Mouse (Mus musculus) myocyte (in vitro differentiated cells): ENCODE measurements around the gene Tenm4. TPM values are rescaled to one million over a fixed set of nuclear protein-coding genes. Genes with fewer than 3 reads are reported as not detected.

Experiments
- H3K27me3 ChIP-seq: one replicate; pipeline ENCODE4 v1.6.1; 2011; ENCODE audit not compliant: control insufficient read depth, insufficient read depth, insufficient read length
- H3K36me3 ChIP-seq: one replicate; pipeline ENCODE4 v1.6.1; 2011; ENCODE audit not compliant: control insufficient read depth, insufficient read depth
- H3K4me2 ChIP-seq: one replicate; pipeline ENCODE4 v1.6.1; 2011; ENCODE audit warnings: low read depth, control low read depth
- H3K4me3 ChIP-seq: one replicate; pipeline ENCODE4 v1.5.1; 2011; ENCODE audit warnings: mild to moderate bottlenecking, control low read depth, moderate library complexity
- H3K79me2 ChIP-seq: one replicate; pipeline ENCODE4 v1.6.1; 2011; ENCODE audit not compliant: control insufficient read depth, insufficient read depth
- H3ac ChIP-seq: one replicate; pipeline ENCODE4 v1.6.1; 2011; ENCODE audit not compliant: control insufficient read depth, insufficient read length
- CEBPB ChIP-seq: IDR thresholded peaks from 2 replicates; pipeline ENCODE4 v1.6.1; 2011; ENCODE audit warnings: mild to moderate bottlenecking, moderate library complexity; ENCODE audit not compliant: poor library complexity, insufficient read depth, severe bottlenecking
- E2F4 ChIP-seq: IDR thresholded peaks from one replicate; pipeline ENCODE4 v1.6.1; 2011; ENCODE audit warnings: mild to moderate bottlenecking, control low read depth, moderate library complexity; ENCODE audit not compliant: insufficient read depth
- MAX ChIP-seq: IDR thresholded peaks from one replicate; pipeline ENCODE4 v1.6.1; 2011; ENCODE audit warnings: low read depth, mild to moderate bottlenecking, control low read depth
- MYOD1 ChIP-seq, 3 experiments: IDR thresholded peaks; one replicate each; pipeline ENCODE4 v1.6.1; 2011; ENCODE audit warnings: control low read depth in 2 of 3, low read depth in 2 of 3, mild to moderate bottlenecking in 2 of 3, moderate library complexity in 1 of 3; ENCODE audit not compliant: insufficient read length in 2 of 3, control insufficient read depth in 1 of 3
- MYOG ChIP-seq, 3 experiments: IDR thresholded peaks; one replicate each; pipeline ENCODE4 v1.6.1; 2011; ENCODE audit warnings: control low read depth in 2 of 3, low read depth in 2 of 3, mild to moderate bottlenecking in 2 of 3; ENCODE audit not compliant: insufficient read length in 2 of 3, control insufficient read depth in 1 of 3, insufficient read depth in 1 of 3
- POLR2A ChIP-seq: IDR thresholded peaks from one replicate; pipeline ENCODE4 v1.6.1; 2011; ENCODE audit warnings: low read depth, mild to moderate bottlenecking, control low read depth, moderate library complexity; ENCODE audit not compliant: insufficient read length
- POLR2AphosphoS2 ChIP-seq: IDR thresholded peaks from one replicate; pipeline ENCODE4 v1.6.1; 2011; ENCODE audit warnings: low read depth, control low read depth; ENCODE audit not compliant: insufficient read length
- REST ChIP-seq: IDR thresholded peaks from one replicate; pipeline ENCODE4 v1.6.1; 2011; ENCODE audit warnings: mild to moderate bottlenecking, control low read depth, moderate library complexity; ENCODE audit not compliant: insufficient read depth, insufficient read length
- SRF ChIP-seq: IDR thresholded peaks from one replicate; pipeline ENCODE4 v1.6.1; 2011; ENCODE audit warnings: low read depth; ENCODE audit not compliant: control insufficient read depth, insufficient read length
- TCF12 ChIP-seq: IDR thresholded peaks from one replicate; pipeline ENCODE4 v1.6.1; 2011; ENCODE audit warnings: mild to moderate bottlenecking, control low read depth; ENCODE audit not compliant: poor library complexity, insufficient read depth, severe bottlenecking
- TCF3 ChIP-seq: IDR thresholded peaks from one replicate; pipeline ENCODE4 v1.6.1; 2011; ENCODE audit warnings: low read depth, control low read depth; ENCODE audit not compliant: insufficient read length
- USF1 ChIP-seq: IDR thresholded peaks from one replicate; pipeline ENCODE4 v1.6.1; 2011; ENCODE audit warnings: low read depth, mild to moderate bottlenecking, control low read depth, moderate library complexity
- polyA plus RNA-seq: library from polyadenylated mRNA; unstranded; fragments of >200 nt; fragmentation: generic; extraction: Trizol; gene quantifications from one replicate; pipeline ENCODE4 v1.2.1, GENCODE M21; 2012; ENCODE audit warnings: missing spikeins

The Tenm4 gene
- polyA plus RNA-seq, 1 experiment = 10.9 TPM

- H3ac ChIP-seq = no peak overlapping the region
- H3K79me2 ChIP-seq = no peaks in the 10 kb centered on the region
- no peaks in the 10 kb centered on the region for H3K36me3 ChIP-seq
- TF ChIP-seq E2F4 = no peak
- no peak for TF ChIP-seq MAX
- TF ChIP-seq POLR2AphosphoS2 = no peak
- no peak for TF ChIP-seq TCF12
- TF ChIP-seq MYOG (IDR thresholded peaks at IDR 0.05; ENCODE audit: control insufficient read depth in 1 of 3, insufficient read depth in 1 of 3, insufficient read length in 2 of 3, low read depth in 2 of 3) = no peak
- TF ChIP-seq SRF = no peak
- TF ChIP-seq TCF3 = no peak
- no peak for TF ChIP-seq CEBPB
- TF ChIP-seq MYOD1 (IDR thresholded peaks at IDR 0.05; ENCODE audit: control insufficient read depth in 1 of 3, insufficient read length in 2 of 3, low read depth in 2 of 3) = no peak
- no peak overlapping the region for H3K4me3 ChIP-seq
- no peaks in the 10 kb centered on the region for H3K27me3 ChIP-seq
- H3K4me2 ChIP-seq = no peak overlapping the region
These were observed 235.7 kb downstream of the Tenm4 start for GRCm38 (mm10) chr7:96406630-96407214.

- Histone ChIP-seq H3K27me3 (no peaks in the 10 kb centered on the region), H3K36me3 (no peaks in the 10 kb centered on the region), H3ac (no peak overlapping the region), H3K79me2 (no peaks in the 10 kb centered on the region), H3K4me2 (no peak overlapping the region), H3K4me3 (no peak overlapping the region)
- no peak for TF ChIP-seq E2F4
- TF ChIP-seq POLR2A = no peak
- TF ChIP-seq TCF12 = no peak
- TF ChIP-seq MYOD1 (IDR thresholded peaks at IDR 0.05; ENCODE audit: control insufficient read depth in 1 of 3, insufficient read length in 2 of 3, low read depth in 2 of 3) = no peak
- TF ChIP-seq MYOG (IDR thresholded peaks at IDR 0.05; ENCODE audit: control insufficient read depth in 1 of 3, insufficient read depth in 1 of 3, insufficient read length in 2 of 3, low read depth in 2 of 3) = no peak
- no peak for TF ChIP-seq TCF3
- TF ChIP-seq USF1 = no peak
- no peak for TF ChIP-seq MAX
These were observed 237.3 kb downstream of the Tenm4 start for GRCm38 (mm10) chr7:96408161-96408889.

GRCm38 (mm10) chr7:96409323-96409880, 238.4 kb downstream of the Tenm4 start:
- TF ChIP-seq MAX (no peak), MYOG (IDR thresholded peaks at IDR 0.05; ENCODE audit: control insufficient read depth in 1 of 3, insufficient read depth in 1 of 3, insufficient read length in 2 of 3, low read depth in 2 of 3) (no peak), USF1 (no peak), CEBPB (no peak), TCF3 (no peak), E2F4 (no peak), POLR2A (no peak), TCF12 (no peak), REST (no peak), MYOD1 (IDR thresholded peaks at IDR 0.05; ENCODE audit: control insufficient read depth in 1 of 3, insufficient read length in 2 of 3, low read depth in 2 of 3) (no peak), POLR2AphosphoS2 (no peak), SRF (no peak)
- H3ac ChIP-seq = no peak overlapping the region
- H3K79me2 ChIP-seq = no peaks in the 10 kb centered on the region
- peak overlapping the region; percentile 12 for H3K4me2 ChIP-seq
- no peaks in the 10 kb centered on the region for H3K36me3 ChIP-seq
- H3K27me3 ChIP-seq = no peaks in the 10 kb centered on the region
- no peak overlapping the region for H3K4me3 ChIP-seq

GRCm38 (mm10) chr7:96413822-96414221, 242.8 kb downstream of the Tenm4 start:
- TF ChIP-seq MAX (no peak), TCF12 (no peak)
- Histone ChIP-seq H3K36me3 (no peaks in the 10 kb centered on the region), H3K4me3 (no peak overlapping the region), H3K79me2 (no peaks in the 10 kb centered on the region), H3ac (no peak overlapping the region), H3K4me2 (no peak overlapping the region), H3K27me3 (no peaks in the 10 kb centered on the region)

- no peaks in the 10 kb centered on the region for H3K36me3 ChIP-seq
- no peak overlapping the region for H3K4me3 ChIP-seq
- H3K4me2 ChIP-seq = no peak overlapping the region
- H3ac ChIP-seq = no peak overlapping the region
- no peak for TF ChIP-seq POLR2AphosphoS2
- TF ChIP-seq MYOG (IDR thresholded peaks at IDR 0.05; ENCODE audit: control insufficient read depth in 1 of 3, insufficient read depth in 1 of 3, insufficient read length in 2 of 3, low read depth in 2 of 3) = no peak
- TF ChIP-seq CEBPB = no peak
- no peak for TF ChIP-seq REST
- no peak for TF ChIP-seq USF1
- TF ChIP-seq MAX = no peak
- no peak for TF ChIP-seq TCF12
- TF ChIP-seq MYOD1 (IDR thresholded peaks at IDR 0.05; ENCODE audit: control insufficient read depth in 1 of 3, insufficient read length in 2 of 3, low read depth in 2 of 3) = no peak
- TF ChIP-seq POLR2A = no peak
- TF ChIP-seq E2F4 = no peak
- H3K79me2 ChIP-seq = no peaks in the 10 kb centered on the region
- H3K27me3 ChIP-seq = no peaks in the 10 kb centered on the region
These were observed 243.4 kb downstream of the Tenm4 start for GRCm38 (mm10) chr7:96414290-96415055.
